Mouse (Mus musculus): ENCODE results near the gene Olfml1.

GRCm38 (mm10) chr7:107529364-107529763 lies 37.9 kb upstream of the Olfml1 start:
- TF ChIP-seq CTCF (IDR thresholded peaks at IDR 0.05 in 2 of 3, conservative IDR thresholded peaks at IDR 0.05 in 1 of 3; ENCODE audit: control insufficient read depth in 1 of 3, insufficient read depth in 1 of 3, low read depth in 2 of 3, low read length in 3 of 3, poor library complexity in 1 of 3, severe bottlenecking in 1 of 3), result no peak
- TF ChIP-seq ZC3H11A (IDR thresholded peaks at IDR 0.05; ENCODE audit: low read depth, low read length), result no peak
- no peak for TF ChIP-seq ZMIZ1 (IDR thresholded peaks at IDR 0.05; ENCODE audit: low read depth, low read length)
- TF ChIP-seq USF2 (IDR thresholded peaks at IDR 0.05; ENCODE audit: borderline replicate concordance in 1 of 2, insufficient read depth in 1 of 2, low read depth in 1 of 2, low read length in 2 of 2), result no peak
- TF ChIP-seq EP300 (IDR thresholded peaks at IDR 0.05; ENCODE audit: low read depth in 1 of 2, low read length in 2 of 2), result no peak
- no peak for TF ChIP-seq MYB (IDR thresholded peaks at IDR 0.05; ENCODE audit: low read depth, low read length)
- no peak for TF ChIP-seq HCFC1 (IDR thresholded peaks at IDR 0.05; ENCODE audit: low read depth, low read length)
- TF ChIP-seq ZNF384 (IDR thresholded peaks at IDR 0.05; ENCODE audit: low read depth, low read length), result no peak
- TF ChIP-seq MYC (IDR thresholded peaks at IDR 0.05; ENCODE audit: low read depth, low read length), result no peak
- no peak for TF ChIP-seq POLR2A (IDR thresholded peaks at IDR 0.05; ENCODE audit: control insufficient read depth in 1 of 2, insufficient read depth in 1 of 2, low read depth in 1 of 2, low read length in 2 of 2, poor library complexity in 1 of 2)
- TF ChIP-seq GATA1 (IDR thresholded peaks at IDR 0.05; ENCODE audit: low read depth, low read length), result no peak
- no peak for TF ChIP-seq ETS1 (IDR thresholded peaks at IDR 0.05; ENCODE audit: low read depth, low read length)
- TF ChIP-seq RCOR1 (IDR thresholded peaks at IDR 0.05; ENCODE audit: low read depth, low read length), result no peak
